Mouse (Mus musculus) ES-E14 (cell line): ENCODE measurements around the gene Ifit1bl1.
"Not testable (repeated sequence)": the region's sequence is repeated elsewhere in the genome, so short reads cannot be mapped to it uniquely, and the experiment has no call there.

Experiments used
- CHD2 ChIP-seq: IDR thresholded peaks from 2 replicates; pipeline ENCODE4 v1.6.1; 2014; ENCODE audit warnings: mild to moderate bottlenecking, low read depth, low read length, inconsistent platforms
- HCFC1 ChIP-seq: IDR thresholded peaks from 2 replicates; pipeline ENCODE4 v1.6.1; 2012; ENCODE audit warnings: low read length, inconsistent platforms, borderline replicate concordance; ENCODE audit not compliant: insufficient read depth
- MAFK ChIP-seq: IDR thresholded peaks from 2 replicates; pipeline ENCODE4 v1.6.1; 2014; ENCODE audit warnings: mild to moderate bottlenecking, low read depth, low read length, inconsistent platforms; ENCODE audit not compliant: insufficient read depth
- ZNF384 ChIP-seq: IDR thresholded peaks from 2 replicates; pipeline ENCODE4 v1.6.1; 2012; ENCODE audit warnings: low read depth, low read length, inconsistent platforms

DNA sequence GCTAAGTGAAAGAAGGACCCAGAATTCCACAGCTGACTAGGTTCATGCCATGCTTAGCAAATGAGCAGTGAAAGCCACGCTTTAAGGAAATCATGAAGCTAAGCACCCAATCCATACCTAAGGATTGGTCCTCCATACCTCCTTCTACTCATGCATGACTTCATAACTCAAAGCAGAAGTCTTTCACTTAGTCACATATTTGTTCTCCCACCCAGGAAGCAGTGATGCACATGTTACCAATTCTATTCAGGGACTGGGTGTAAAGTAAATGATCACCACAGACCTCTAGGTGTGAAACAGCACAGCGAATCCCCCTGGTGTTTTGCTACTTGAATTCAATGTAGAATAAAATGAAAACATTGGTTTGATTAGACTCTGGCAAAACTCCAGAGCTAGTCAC, 19.1 kb downstream of the Ifit1bl1 start:
- TF ChIP-seq ZNF384, MAFK, CHD2, HCFC1: not testable (repeated sequence)
